Mouse (Mus musculus) neural tube, embryonic 15.5 days (tissue): ENCODE data around the gene Fam129a. TPM values are rescaled to one million over a fixed set of nuclear protein-coding genes. Genes with fewer than 3 reads are reported as not detected.
A peak's percentile ranks its signal among the peaks of the same experiment; 100 is the strongest.

Experiments used
- ATAC-seq: fragments of 200-750 bp; cut with Nextera tagmentation; 2 replicates; pipeline ENCODE4 v1.8.0; 2017; ENCODE audit warnings: mild to moderate bottlenecking, moderate TSS enrichment, moderate library complexity; ENCODE audit not compliant: low FRiP score
- H3K27ac ChIP-seq: fragments of 300-500 bp; sonication (generic); replicated peaks from 2 replicates; pipeline ENCODE4 v1.5.1; 2015; ENCODE audit warnings: mild to moderate bottlenecking, inconsistent platforms
- H3K27me3 ChIP-seq: fragments of 300-500 bp; sonication (generic); replicated peaks from 2 replicates; pipeline ENCODE4 v1.6.1; 2015; ENCODE audit warnings: inconsistent platforms
- H3K36me3 ChIP-seq: fragments of 300-500 bp; sonication (generic); 2 replicates; pipeline ENCODE4 v1.6.1; 2015; ENCODE audit warnings: inconsistent platforms
- H3K4me1 ChIP-seq: fragments of 300-500 bp; sonication (generic); 2 replicates; pipeline ENCODE4 v1.6.1; 2015; ENCODE audit warnings: inconsistent platforms
- H3K4me2 ChIP-seq: fragments of 300-500 bp; sonication (generic); 2 replicates; pipeline ENCODE4 v1.6.1; 2015; ENCODE audit warnings: inconsistent platforms, mild to moderate bottlenecking, moderate library complexity
- H3K4me3 ChIP-seq: fragments of 300-500 bp; sonication (generic); replicated peaks from 2 replicates; pipeline ENCODE4 v1.5.1; 2015; ENCODE audit warnings: mild to moderate bottlenecking, inconsistent platforms
- H3K9ac ChIP-seq: fragments of 300-500 bp; sonication (generic); replicated peaks from 2 replicates; pipeline ENCODE4 v1.6.1; 2015; ENCODE audit warnings: mild to moderate bottlenecking, inconsistent platforms
- H3K9me3 ChIP-seq: fragments of 300-500 bp; sonication (generic); replicated peaks from 2 replicates; pipeline ENCODE4 v1.6.1; 2016; ENCODE audit warnings: inconsistent platforms
- WGBS: fragments of 180-500 bp; shearing (Covaris S2); methylation state at CpG from one replicate; pipeline ENCODE4 v1.1.7; 2015; ENCODE audit warnings: mixed read lengths; 5-methylcytosine and 5-hydroxymethylcytosine counted together
- polyA plus RNA-seq: library from polyadenylated mRNA; unstranded; fragments of >200 nt; fragmentation: Nextera tagmentation; extraction: Ambion mirVana; gene quantifications from 2 replicates; pipeline ENCODE4 v1.2.1, GENCODE M21; 2015

The Fam129a gene
- polyA plus RNA-seq, 1 experiment from 2014 or later = 3.6 TPM

- H3K4me2 ChIP-seq = no peak overlapping the region
- H3K9me3 ChIP-seq = no peaks in the 10 kb centered on the region
- H3K27me3 ChIP-seq = no peaks in the 10 kb centered on the region
- peaks cover 6% of the 10 kb centered on the region; the same call in 1 of the 2 replicates for H3K4me1 ChIP-seq
- 90% methylated on average over 6 of the region's 6 CpGs for WGBS
- no peaks in the 10 kb centered on the region for H3K36me3 ChIP-seq
- ATAC-seq = no peak
- no peak overlapping the region for H3K9ac ChIP-seq
- no peak overlapping the region for H3K27ac ChIP-seq
- H3K4me3 ChIP-seq = no peak overlapping the region
These were observed 44.6 kb downstream of the Fam129a start for GRCm38 (mm10) chr1:151615625-151616024.

- no peak for ATAC-seq
- Histone ChIP-seq H3K4me2 (no peak overlapping the region), H3K4me3 (no peak overlapping the region), H3K36me3 (no peaks in the 10 kb centered on the region), H3K9me3 (no peaks in the 10 kb centered on the region), H3K4me1 (peaks cover 6% of the 10 kb centered on the region; the same call in 1 of the 2 replicates), H3K27ac (no peak overlapping the region), H3K9ac (no peak overlapping the region), H3K27me3 (no peaks in the 10 kb centered on the region)
- 93% methylated on average over 7 of the region's 7 CpGs for WGBS
These were observed 45.7 kb downstream of the Fam129a start for GRCm38 (mm10) chr1:151616555-151617205.

- Histone ChIP-seq H3K4me2 (no peak overlapping the region), H3K27ac (no peak overlapping the region), H3K27me3 (no peaks in the 10 kb centered on the region), H3K36me3 (no peaks in the 10 kb centered on the region), H3K9me3 (no peaks in the 10 kb centered on the region), H3K4me3 (no peak overlapping the region), H3K4me1 (peaks cover 6% of the 10 kb centered on the region; the same call in 1 of the 2 replicates), H3K9ac (no peak overlapping the region)
- 73% methylated on average over 3 of the region's 3 CpGs for WGBS
- ATAC-seq = no peak
These were observed 47.3 kb downstream of the Fam129a start for GRCm38 (mm10) chr1:151618251-151618650.

GRCm38 (mm10) chr1:151619281-151619711 is 48.3 kb downstream of the Fam129a start:
- WGBS = 58% methylated on average over 8 of the region's 8 CpGs
- Histone ChIP-seq H3K4me3 (no peak overlapping the region), H3K36me3 (no peaks in the 10 kb centered on the region), H3K27ac (no peak overlapping the region), H3K4me1 (peaks cover 6% of the 10 kb centered on the region; the same call in 1 of the 2 replicates), H3K27me3 (no peaks in the 10 kb centered on the region), H3K9me3 (no peaks in the 10 kb centered on the region), H3K9ac (no peak overlapping the region), H3K4me2 (no peak overlapping the region)
- no peak for ATAC-seq

- Histone ChIP-seq H3K4me3 (no peak overlapping the region), H3K9ac (no peak overlapping the region), H3K4me2 (no peak overlapping the region), H3K27ac (no peak overlapping the region), H3K36me3 (no peaks in the 10 kb centered on the region), H3K9me3 (no peaks in the 10 kb centered on the region), H3K27me3 (no peaks in the 10 kb centered on the region), H3K4me1 (peaks cover 6% of the 10 kb centered on the region; the same call in 1 of the 2 replicates)
- no peak for ATAC-seq
These were observed 49.7 kb downstream of the Fam129a start for GRCm38 (mm10) chr1:151620730-151621129.

GRCm38 (mm10) chr1:151624442-151625226 is 53.6 kb downstream of the Fam129a start:
- ATAC-seq = no peak
- Histone ChIP-seq H3K9ac (no peak overlapping the region), H3K4me2 (no peak overlapping the region), H3K27ac (no peak overlapping the region), H3K4me1 (peaks cover 11% of the 10 kb centered on the region), H3K4me3 (no peak overlapping the region), H3K36me3 (no peaks in the 10 kb centered on the region), H3K27me3 (no peaks in the 10 kb centered on the region), H3K9me3 (no peaks in the 10 kb centered on the region)
- WGBS = 77% methylated on average over 3 of the region's 3 CpGs

- WGBS = 88% methylated on average over 4 of the region's 4 CpGs
- no peak for ATAC-seq
- H3K27ac ChIP-seq = no peak overlapping the region
- no peaks in the 10 kb centered on the region for H3K36me3 ChIP-seq
- H3K4me1 ChIP-seq = peaks cover 14% of the 10 kb centered on the region
- H3K9ac ChIP-seq = no peak overlapping the region
- no peak overlapping the region for H3K4me2 ChIP-seq
- no peaks in the 10 kb centered on the region for H3K9me3 ChIP-seq
- no peaks in the 10 kb centered on the region for H3K27me3 ChIP-seq
- no peak overlapping the region for H3K4me3 ChIP-seq
These were observed 54.3 kb downstream of the Fam129a start for GRCm38 (mm10) chr1:151625260-151625659.

- no peak for ATAC-seq
- Histone ChIP-seq H3K27me3 (no peaks in the 10 kb centered on the region), H3K9me3 (no peaks in the 10 kb centered on the region), H3K27ac (no peak overlapping the region), H3K9ac (no peak overlapping the region), H3K4me2 (no peak overlapping the region), H3K36me3 (no peaks in the 10 kb centered on the region), H3K4me3 (no peak overlapping the region), H3K4me1 (peaks cover 14% of the 10 kb centered on the region)
- 85% methylated on average over 2 of the region's 2 CpGs for WGBS
These were observed 54.7 kb downstream of the Fam129a start for GRCm38 (mm10) chr1:151625690-151626089.

- no peak overlapping the region for H3K27ac ChIP-seq
- ATAC-seq = 0 out of 2 replicates have a peak, but pooled peaks have one; percentile 11
- no peak overlapping the region for H3K4me2 ChIP-seq
- H3K4me3 ChIP-seq = no peak overlapping the region
- H3K4me1 ChIP-seq = peaks cover 21% of the 10 kb centered on the region
- 44% methylated on average over 4 of the region's 4 CpGs for WGBS
- no peaks in the 10 kb centered on the region for H3K9me3 ChIP-seq
- no peaks in the 10 kb centered on the region for H3K36me3 ChIP-seq
- H3K27me3 ChIP-seq = no peaks in the 10 kb centered on the region
- no peak overlapping the region for H3K9ac ChIP-seq
These were observed 55.6 kb downstream of the Fam129a start for GRCm38 (mm10) chr1:151626631-151627030.

- Histone ChIP-seq H3K27ac (no peak overlapping the region), H3K9ac (no peak overlapping the region), H3K9me3 (no peaks in the 10 kb centered on the region), H3K36me3 (no peaks in the 10 kb centered on the region), H3K4me2 (no peak overlapping the region), H3K4me3 (no peak overlapping the region), H3K4me1 (peaks cover 26% of the 10 kb centered on the region), H3K27me3 (no peaks in the 10 kb centered on the region)
- ATAC-seq = no peak
- WGBS = 64% methylated on average over 3 of the region's 3 CpGs
These were observed 56.2 kb downstream of the Fam129a start for GRCm38 (mm10) chr1:151627141-151627540.

- H3K9ac ChIP-seq = no peak overlapping the region
- H3K4me2 ChIP-seq = no peak overlapping the region
- H3K9me3 ChIP-seq = no peaks in the 10 kb centered on the region
- no peaks in the 10 kb centered on the region for H3K36me3 ChIP-seq
- peak; percentile 65; the same call in 1 of the 2 replicates for ATAC-seq
- no peak overlapping the region for H3K27ac ChIP-seq
- H3K4me3 ChIP-seq = no peak overlapping the region
- 33% methylated on average over 7 of the region's 7 CpGs for WGBS
- H3K27me3 ChIP-seq = no peaks in the 10 kb centered on the region
- H3K4me1 ChIP-seq = peaks cover 27% of the 10 kb centered on the region
These were observed 58.7 kb downstream of the Fam129a start for GRCm38 (mm10) chr1:151629591-151630250.
